Mouse (Mus musculus): ENCODE measurements around the gene Ubxn11. TPM values are rescaled to one million over a fixed set of nuclear protein-coding genes. Genes with fewer than 3 reads are reported as not detected.
A peak's percentile ranks its signal among the peaks of the same experiment; 100 is the strongest.

The Ubxn11 gene
- polyA plus RNA-seq, 1 experiment, result 13.7 TPM

- TF ChIP-seq POLR2A (IDR thresholded peaks at IDR 0.05; ENCODE audit: borderline replicate concordance, control insufficient read depth, low read depth, low read length) (no peak), CTCF (IDR thresholded peaks at IDR 0.05; ENCODE audit: control insufficient read depth, insufficient read depth, low read length) (no peak)
- Histone ChIP-seq H3K27ac (ENCODE audit: control insufficient read depth, insufficient read depth, low read depth, low read length, poor library complexity) (peak overlapping the region; percentile 91), H3K4me3 (replicated peaks; ENCODE audit: control insufficient read depth, low read depth, low read length) (peak overlapping the region; percentile 91), H3K4me1 (ENCODE audit: control insufficient read depth, insufficient read depth, low read length) (peaks cover 3% of the 10 kb centered on the region; the same call in 1 of the 2 replicates)
- WGBS, result 37% methylated on average over 7 of the region's 7 CpGs
These were observed 8.3 kb upstream of the Ubxn11 start for GRCm38 (mm10) chr4:134094004-134094564.

GRCm38 (mm10) chr4:134094923-134095547 lies 7.3 kb upstream of the Ubxn11 start, which contains the start of gene Cd52:
Cd52 (minus strand) TSS chr4:134095082.
- TF ChIP-seq CTCF (IDR thresholded peaks at IDR 0.05; ENCODE audit: control insufficient read depth, insufficient read depth, low read length) (no peak), POLR2A (IDR thresholded peaks at IDR 0.05; ENCODE audit: borderline replicate concordance, control insufficient read depth, low read depth, low read length) (peak; percentile 41; the same call in 1 of the 2 replicates)
- peak within 1 kb of the TSS; percentile 91 for H3K27ac ChIP-seq (ENCODE audit: control insufficient read depth, insufficient read depth, low read depth, low read length, poor library complexity)
- peaks cover 5% of the 10 kb centered on the region for H3K4me1 ChIP-seq (ENCODE audit: control insufficient read depth, insufficient read depth, low read length)
- H3K4me3 ChIP-seq (replicated peaks; ENCODE audit: control insufficient read depth, low read depth, low read length), result peak within 1 kb of the TSS; percentile 91
- WGBS, result 7% methylated on average over 3 of the region's 3 CpGs

- peak overlapping the region; percentile 19; the same call in 1 of the 2 replicates for H3K27ac ChIP-seq (ENCODE audit: control insufficient read depth, insufficient read depth, low read depth, low read length, poor library complexity)
- no peak overlapping the region for H3K4me3 ChIP-seq (replicated peaks; ENCODE audit: control insufficient read depth, low read depth, low read length)
- no peak for TF ChIP-seq POLR2A (IDR thresholded peaks at IDR 0.05; ENCODE audit: borderline replicate concordance, control insufficient read depth, low read depth, low read length)
- no peak for TF ChIP-seq CTCF (IDR thresholded peaks at IDR 0.05; ENCODE audit: control insufficient read depth, insufficient read depth, low read length)
- WGBS, result 75% methylated on average over 3 of the region's 3 CpGs
- peaks cover 9% of the 10 kb centered on the region for H3K4me1 ChIP-seq (ENCODE audit: control insufficient read depth, insufficient read depth, low read length)
These were observed 6.2 kb upstream of the Ubxn11 start for GRCm38 (mm10) chr4:134096120-134096519.

- Histone ChIP-seq H3K27ac (ENCODE audit: control insufficient read depth, insufficient read depth, low read depth, low read length, poor library complexity) (peak overlapping the region; percentile 89), H3K4me1 (ENCODE audit: control insufficient read depth, insufficient read depth, low read length) (peaks cover 9% of the 10 kb centered on the region), H3K4me3 (replicated peaks; ENCODE audit: control insufficient read depth, low read depth, low read length) (no peak overlapping the region)
- no peak for TF ChIP-seq CTCF (IDR thresholded peaks at IDR 0.05; ENCODE audit: control insufficient read depth, insufficient read depth, low read length)
- TF ChIP-seq POLR2A (IDR thresholded peaks at IDR 0.05; ENCODE audit: borderline replicate concordance, control insufficient read depth, low read depth, low read length), result no peak
- 2% methylated on average over 5 of the region's 5 CpGs for WGBS
These were observed 5.3 kb upstream of the Ubxn11 start for GRCm38 (mm10) chr4:134097015-134097608.

GRCm38 (mm10) chr4:134098628-134099027 lies 3.7 kb upstream of the Ubxn11 start:
- TF ChIP-seq POLR2A (IDR thresholded peaks at IDR 0.05; ENCODE audit: borderline replicate concordance, control insufficient read depth, low read depth, low read length) (peak; percentile 67; the same call in 1 of the 2 replicates), CTCF (IDR thresholded peaks at IDR 0.05; ENCODE audit: control insufficient read depth, insufficient read depth, low read length) (no peak)
- Histone ChIP-seq H3K4me1 (ENCODE audit: control insufficient read depth, insufficient read depth, low read length) (peaks cover 9% of the 10 kb centered on the region), H3K4me3 (replicated peaks; ENCODE audit: control insufficient read depth, low read depth, low read length) (peak overlapping the region; percentile 22), H3K27ac (ENCODE audit: control insufficient read depth, insufficient read depth, low read depth, low read length, poor library complexity) (peak overlapping the region; percentile 89)
- WGBS, result 7% methylated on average over 8 of the region's 8 CpGs

- Histone ChIP-seq H3K4me3 (replicated peaks; ENCODE audit: control insufficient read depth, low read depth, low read length) (no peak overlapping the region), H3K27ac (ENCODE audit: control insufficient read depth, insufficient read depth, low read depth, low read length, poor library complexity) (peak overlapping the region; percentile 89; the same call in 1 of the 2 replicates), H3K4me1 (ENCODE audit: control insufficient read depth, insufficient read depth, low read length) (peaks cover 9% of the 10 kb centered on the region)
- no peak for TF ChIP-seq CTCF (IDR thresholded peaks at IDR 0.05; ENCODE audit: control insufficient read depth, insufficient read depth, low read length)
- no peak for TF ChIP-seq POLR2A (IDR thresholded peaks at IDR 0.05; ENCODE audit: borderline replicate concordance, control insufficient read depth, low read depth, low read length)
- 83% methylated on average over 4 of the region's 4 CpGs for WGBS
These were observed 2.1 kb upstream of the Ubxn11 start for GRCm38 (mm10) chr4:134100245-134100644.

GRCm38 (mm10) chr4:134102742-134103119 lies 361 bp downstream of the Ubxn11 start:
- peak overlapping the region; percentile 60 for H3K27ac ChIP-seq (ENCODE audit: control insufficient read depth, insufficient read depth, low read depth, low read length, poor library complexity)
- WGBS, result 8% methylated on average over 21 of the region's 21 CpGs
- no peak for TF ChIP-seq POLR2A (IDR thresholded peaks at IDR 0.05; ENCODE audit: borderline replicate concordance, control insufficient read depth, low read depth, low read length)
- no peak for TF ChIP-seq CTCF (IDR thresholded peaks at IDR 0.05; ENCODE audit: control insufficient read depth, insufficient read depth, low read length)
- H3K4me3 ChIP-seq (replicated peaks; ENCODE audit: control insufficient read depth, low read depth, low read length), result peak overlapping the region; percentile 97
- peaks cover 12% of the 10 kb centered on the region for H3K4me1 ChIP-seq (ENCODE audit: control insufficient read depth, insufficient read depth, low read length)

GRCm38 (mm10) chr4:134106105-134106504 lies 3.7 kb downstream of the Ubxn11 start:
- Histone ChIP-seq H3K4me3 (replicated peaks; ENCODE audit: control insufficient read depth, low read depth, low read length) (no peak overlapping the region), H3K27ac (ENCODE audit: control insufficient read depth, insufficient read depth, low read depth, low read length, poor library complexity) (0 out of 2 replicates have a peak overlapping the region, but pooled peaks have one; percentile 14), H3K4me1 (ENCODE audit: control insufficient read depth, insufficient read depth, low read length) (peaks cover 20% of the 10 kb centered on the region)
- TF ChIP-seq POLR2A (IDR thresholded peaks at IDR 0.05; ENCODE audit: borderline replicate concordance, control insufficient read depth, low read depth, low read length) (no peak), CTCF (IDR thresholded peaks at IDR 0.05; ENCODE audit: control insufficient read depth, insufficient read depth, low read length) (no peak)
- WGBS, result 18% methylated on average over 7 of the region's 7 CpGs
